Mouse (Mus musculus): ENCODE results near the gene Rsg1.

- TF ChIP-seq EP300 (IDR thresholded peaks at IDR 0.05; ENCODE audit: low read depth): no peak
- TF ChIP-seq CTCF (IDR thresholded peaks at IDR 0.05; ENCODE audit: low read depth): no peak
Measured at GRCm38 (mm10) chr4:141183932-141184331, 29.8 kb upstream of the Rsg1 start.
